Mouse (Mus musculus): ENCODE measurements around the gene Gm3147.
"Not testable (repeated sequence)": the region's sequence is repeated elsewhere in the genome, so short reads cannot be mapped to it uniquely, and the experiment has no call there.

Gm3147 gene

DNA sequence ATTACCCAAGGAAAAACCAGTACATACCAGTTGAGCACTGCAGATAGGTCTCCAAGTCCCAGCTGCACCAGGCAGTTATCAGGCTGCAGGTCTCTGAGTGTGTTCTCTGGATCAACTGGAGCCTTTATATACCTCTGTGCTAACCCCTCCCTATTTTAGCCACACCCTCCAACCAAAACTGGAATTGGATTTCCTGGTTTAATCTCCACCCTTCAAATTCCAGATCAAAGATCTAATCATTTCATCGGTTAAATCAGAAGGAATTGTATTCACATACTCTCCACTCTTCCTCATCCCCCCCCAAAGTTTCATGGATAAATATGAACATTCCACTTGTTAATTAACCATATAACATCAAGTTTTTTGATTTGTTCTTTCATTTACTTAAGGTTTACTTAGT lies at the start of gene Gm3147:
Gm3147 (minus strand) TSS at position 101 of the 400 bp plus-strand sequence.
- DNase-seq (ENCODE audit: low spot score): not testable (repeated sequence)

DNA sequence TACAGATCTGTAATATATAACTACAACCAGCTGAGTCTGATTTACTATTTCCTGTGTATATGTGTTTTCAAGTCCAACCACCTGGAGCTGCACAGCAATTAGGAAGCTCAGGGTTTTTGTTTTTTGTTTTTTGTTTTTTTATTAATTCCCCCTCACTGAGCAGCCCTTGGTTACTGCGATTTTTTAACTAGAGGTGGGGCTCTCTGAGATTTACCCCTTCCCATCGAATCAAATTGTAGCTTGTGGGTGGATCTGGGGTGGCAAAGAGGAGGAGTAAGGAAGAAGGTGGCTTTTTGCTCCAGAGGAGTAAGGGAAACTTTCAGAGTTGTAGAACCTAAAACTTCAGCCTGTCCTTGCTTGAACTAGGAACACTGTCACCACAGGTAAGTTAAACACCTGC lies 31.9 kb upstream of the Gm3147 start, which contains the start of gene Gm6205:
Gm6205 (plus strand) TSS at position 301 of the 400 bp plus-strand sequence.
- not testable (repeated sequence) for DNase-seq (ENCODE audit: low spot score)

DNA sequence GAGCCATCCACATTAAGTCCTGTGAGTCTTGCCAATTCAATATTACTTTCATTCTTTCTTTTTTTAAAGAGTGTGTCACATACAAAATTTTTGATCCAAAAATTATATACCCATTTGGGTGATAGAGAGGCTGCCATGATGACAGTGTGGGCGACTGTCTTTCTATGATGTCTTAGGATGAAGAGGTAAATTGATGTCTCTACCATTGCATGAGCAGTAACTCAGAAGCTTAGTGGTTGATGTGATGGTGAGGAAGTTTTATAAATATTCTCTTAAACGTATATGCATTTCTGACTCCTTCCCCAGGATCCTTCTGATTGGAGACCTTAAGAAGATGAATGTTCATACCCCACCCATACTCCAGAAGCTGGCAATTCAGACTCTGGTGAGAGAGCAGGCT lies 7.5 kb upstream of the Gm3147 start, which contains the start of gene Gm6509:
Gm6509 (plus strand) TSS at position 301 of the 400 bp plus-strand sequence.
- not testable (repeated sequence) for DNase-seq (ENCODE audit: low spot score)

Measured in layer of hippocampus, adult 11-12 months (tissue).